Mouse (Mus musculus) E14TG2a.4 (cell line): Measurements from ENCODE around the gene Nfam1.

Experiments used
- CTCF ChIP-seq: conservative IDR thresholded peaks from 2 replicates; pipeline ENCODE4 v1.5.1; 2014; ENCODE audit warnings: low read length
- POU5F1 ChIP-seq: IDR thresholded peaks from 2 replicates; pipeline ENCODE4 v1.6.1; 2014; ENCODE audit warnings: low read length, borderline replicate concordance

GRCm38 (mm10) chr15:82969206-82969721, 63.8 kb downstream of the Nfam1 start:
- no peak for TF ChIP-seq CTCF
- no peak for TF ChIP-seq POU5F1
